Mouse (Mus musculus) heart, adult 2 months (tissue): ENCODE results near the gene Gxylt2. TPM values are rescaled to one million over a fixed set of nuclear protein-coding genes. Genes with fewer than 3 reads are reported as not detected.

Experiments
- DNase-seq, 2 experiments: peaks; one replicate each; pipeline ENCODE4 v3.0.0; 2021
- H3K27ac ChIP-seq: fragments of 200-600 bp; 2 replicates; pipeline ENCODE4 v1.8.1; 2022
- H3K27me3 ChIP-seq: fragments of 200-500 bp; 2 replicates; pipeline ENCODE4 v1.6.1; 2012; ENCODE audit warnings: mild to moderate bottlenecking, low read length, inconsistent platforms, mixed read lengths; ENCODE audit not compliant: control insufficient read depth, insufficient read depth
- H3K36me3 ChIP-seq: fragments of 200-500 bp; 2 replicates; pipeline ENCODE4 v1.6.1; 2012; ENCODE audit warnings: low read length, inconsistent platforms; ENCODE audit not compliant: control insufficient read depth, insufficient read depth
- H3K4me1 ChIP-seq: fragments of 200-500 bp; 2 replicates; pipeline ENCODE4 v1.6.1; 2011; ENCODE audit warnings: low read length; ENCODE audit not compliant: control insufficient read depth, insufficient read depth
- H3K4me3 ChIP-seq: fragments of 200-600 bp; 2 replicates; pipeline ENCODE4 v1.8.1; 2022
- H3K79me2 ChIP-seq: fragments of 200-500 bp; replicated peaks from 2 replicates; pipeline ENCODE4 v1.6.1; 2012; ENCODE audit warnings: mild to moderate bottlenecking, inconsistent platforms, low read length, moderate library complexity, mixed read lengths; ENCODE audit not compliant: control insufficient read depth, insufficient read depth
- H3K9ac ChIP-seq: fragments of 200-500 bp; 2 replicates; pipeline ENCODE4 v1.6.1; 2012; ENCODE audit warnings: low read depth, mild to moderate bottlenecking, control low read depth, inconsistent platforms, low read length, mixed read lengths
- CTCF ChIP-seq: fragments of 200-600 bp; IDR thresholded peaks from 2 replicates; pipeline ENCODE4 v1.8.1; 2022; ENCODE audit warnings: antibody characterized with exemption, mild to moderate bottlenecking, moderate library complexity
- EP300 ChIP-seq: fragments of 200-500 bp; IDR thresholded peaks from 2 replicates; pipeline ENCODE4 v1.6.1; 2011; ENCODE audit warnings: low read depth, low read length, control low read depth; ENCODE audit not compliant: insufficient read depth
- POLR2A ChIP-seq: fragments of 200-500 bp; IDR thresholded peaks from 2 replicates; pipeline ENCODE4 v1.6.1; 2011; ENCODE audit warnings: mild to moderate bottlenecking, low read depth, low read length, control low read depth; ENCODE audit not compliant: insufficient read depth
- WGBS: fragments of 180-500 bp; shearing (Covaris S2); methylation state at CpG from one replicate; pipeline ENCODE4 v1.1.7; 2018; 5-methylcytosine and 5-hydroxymethylcytosine counted together
- intact Hi-C: fragments of 180-260 bp; cut with DNase I; formaldehyde crosslinking; loops from one replicate; pipeline ENCODE4 v1.15.1; 2025
- polyA plus RNA-seq: library from polyadenylated mRNA; depleted of rRNA; stranded (reverse); fragments of >200 nt; gene quantifications from 2 replicates; pipeline ENCODE4 v1.2.3, GENCODE M21; 2012
- total RNA-seq, 2 experiments: library from RNA; stranded (reverse); gene quantifications; 2 replicates each; pipeline ENCODE4 v1.2.3; 2021

The Gxylt2 gene
- total and polyA plus RNA-seq, 3 experiments = 2.0 to 3.1 (median 2.2) TPM

DNA sequence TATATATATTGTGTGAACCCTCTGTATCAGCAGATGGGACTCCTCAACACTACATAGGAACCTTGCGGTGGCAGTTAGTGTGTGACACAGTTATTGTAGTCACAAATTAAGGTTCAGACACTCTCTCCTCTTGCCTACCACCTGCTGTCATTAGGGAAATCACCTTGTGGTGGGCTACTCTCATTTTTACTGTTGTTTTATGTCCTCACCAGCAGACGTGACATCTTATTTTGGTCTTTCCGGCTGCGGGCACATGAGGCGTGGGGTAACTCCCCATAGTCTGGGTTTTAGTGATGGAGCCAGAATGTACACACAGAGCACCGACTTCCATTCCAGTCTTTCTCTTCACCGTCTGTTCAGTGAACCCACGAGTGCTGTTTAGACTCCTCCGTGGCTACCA, 102.7 kb downstream of the Gxylt2 start:
- Histone ChIP-seq H3K9ac (no peak overlapping the region), H3K36me3 (no peaks in the 10 kb centered on the region), H3K79me2 (no peaks in the 10 kb centered on the region), H3K4me3 (no peak overlapping the region), H3K27me3 (no peaks in the 10 kb centered on the region), H3K27ac (no peak overlapping the region), H3K4me1 (no peaks in the 10 kb centered on the region; the same call in 1 of the 2 replicates)
- TF ChIP-seq POLR2A (no peak), EP300 (no peak), CTCF (no peak)
- WGBS = 91% methylated on average over 9 of the region's 9 CpGs
- no peak for DNase-seq
- intact Hi-C loops = no loop called here

DNA sequence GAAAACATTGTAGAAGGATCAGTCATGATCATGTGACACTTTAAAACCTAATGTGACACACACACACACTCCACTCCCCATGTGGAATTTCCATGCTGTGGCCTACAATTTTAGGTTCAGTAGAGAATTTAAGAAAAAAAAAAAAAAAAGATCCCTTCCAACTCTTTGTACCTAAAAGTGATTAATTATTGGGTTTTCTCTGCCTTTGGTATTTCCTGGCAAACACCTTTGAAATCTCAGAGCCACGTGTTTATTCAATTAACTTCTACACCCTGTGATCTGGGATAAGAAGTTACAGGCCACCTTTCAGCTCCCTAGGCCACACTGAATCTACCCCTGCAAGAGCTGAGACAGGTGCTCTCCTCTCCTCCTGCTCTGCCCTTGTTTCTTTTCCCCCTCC, 103.2 kb downstream of the Gxylt2 start:
- TF ChIP-seq POLR2A (no peak), CTCF (no peak), EP300 (no peak)
- Histone ChIP-seq H3K4me3 (no peak overlapping the region), H3K4me1 (no peaks in the 10 kb centered on the region; the same call in 1 of the 2 replicates), H3K27me3 (no peaks in the 10 kb centered on the region), H3K36me3 (no peaks in the 10 kb centered on the region), H3K9ac (no peak overlapping the region), H3K79me2 (no peaks in the 10 kb centered on the region), H3K27ac (no peak overlapping the region)
- intact Hi-C loops = no loop called here
- no peak for DNase-seq
- WGBS = 58% methylated on average over 1 of the region's 1 CpGs

DNA sequence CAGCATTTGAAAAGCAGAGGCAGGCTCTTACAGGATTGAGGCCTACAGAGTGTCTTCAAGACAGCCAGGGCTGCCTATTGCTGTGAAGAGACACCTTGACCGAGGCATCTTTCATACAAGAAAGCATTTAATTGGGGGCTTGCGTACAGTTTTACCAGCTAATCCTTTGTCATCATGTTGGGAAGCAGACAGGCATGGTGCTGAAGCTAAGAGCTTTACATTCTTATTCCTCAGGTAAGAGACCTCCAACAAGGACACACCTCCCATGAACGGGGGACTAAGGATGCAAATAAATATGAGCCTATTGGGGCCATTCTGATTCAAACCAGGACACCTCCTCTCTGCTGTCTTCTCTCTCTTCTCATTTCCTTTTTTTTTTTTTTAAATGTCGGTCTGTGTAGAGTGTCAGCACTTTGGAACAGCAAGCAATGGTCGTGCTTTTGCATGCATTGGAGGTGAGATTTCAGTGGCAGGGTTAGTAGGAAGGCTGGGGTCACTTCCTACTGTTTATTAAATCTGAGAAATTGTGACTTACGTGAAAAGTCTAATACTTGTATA, 103.8 kb downstream of the Gxylt2 start:
- Histone ChIP-seq H3K4me1 (no peaks in the 10 kb centered on the region), H3K79me2 (no peaks in the 10 kb centered on the region), H3K9ac (no peak overlapping the region), H3K36me3 (no peaks in the 10 kb centered on the region), H3K27ac (no peak overlapping the region), H3K27me3 (no peaks in the 10 kb centered on the region), H3K4me3 (no peak overlapping the region)
- 85% methylated on average over 6 of the region's 6 CpGs for WGBS
- intact Hi-C loops = no loop called here
- TF ChIP-seq POLR2A = no peak
- no peak for TF ChIP-seq EP300
- no peak for TF ChIP-seq CTCF
- no peak for DNase-seq

DNA sequence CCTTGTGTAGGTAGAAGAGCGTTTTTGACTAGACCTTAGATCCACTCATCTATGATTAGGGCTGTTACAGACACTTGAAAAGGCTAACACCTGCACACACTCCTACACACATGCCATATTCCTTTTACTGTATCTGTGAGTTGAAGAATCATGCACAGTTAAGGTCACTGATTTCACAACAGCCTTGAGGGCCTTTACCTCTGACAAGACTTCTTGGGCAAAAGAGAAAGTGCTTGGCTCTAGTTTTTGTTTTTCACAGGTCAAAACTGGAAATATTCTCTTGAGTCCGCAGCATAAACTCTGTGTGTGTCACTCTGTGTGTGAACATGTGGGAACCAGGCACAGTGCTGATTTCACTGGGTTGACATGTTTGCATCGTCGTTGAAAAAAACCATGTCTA, 105.6 kb downstream of the Gxylt2 start:
- Histone ChIP-seq H3K36me3 (no peaks in the 10 kb centered on the region), H3K27me3 (no peaks in the 10 kb centered on the region), H3K4me1 (no peaks in the 10 kb centered on the region), H3K4me3 (no peak overlapping the region), H3K27ac (no peak overlapping the region), H3K9ac (no peak overlapping the region), H3K79me2 (no peaks in the 10 kb centered on the region)
- WGBS = 84% methylated on average over 4 of the region's 4 CpGs
- DNase-seq = no peak
- no peak for TF ChIP-seq POLR2A
- TF ChIP-seq CTCF = no peak
- TF ChIP-seq EP300 = no peak
- intact Hi-C loops = no loop called here

DNA sequence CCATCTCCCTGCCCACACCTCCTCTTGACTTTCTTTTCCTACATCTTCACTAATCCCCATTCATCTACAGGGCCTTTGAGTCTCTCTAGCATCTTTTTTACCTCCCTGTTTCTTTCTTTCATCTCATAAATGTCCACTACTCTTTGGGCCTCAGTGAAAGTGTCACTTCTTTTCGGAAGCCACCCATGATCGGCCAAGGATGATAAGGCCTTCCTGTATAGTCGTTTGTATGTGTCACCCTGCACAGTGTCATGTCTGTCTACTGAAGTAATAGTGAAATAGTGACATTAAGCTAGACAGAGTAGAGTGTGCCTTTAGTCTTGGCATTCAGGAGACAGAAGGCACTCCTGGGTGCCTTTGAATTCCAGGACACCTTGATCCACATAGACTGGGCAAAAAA, 107.2 kb downstream of the Gxylt2 start:
- Histone ChIP-seq H3K79me2 (no peaks in the 10 kb centered on the region), H3K27me3 (no peaks in the 10 kb centered on the region), H3K27ac (no peak overlapping the region), H3K36me3 (no peaks in the 10 kb centered on the region), H3K9ac (no peak overlapping the region), H3K4me1 (no peaks in the 10 kb centered on the region), H3K4me3 (no peak overlapping the region)
- intact Hi-C loops = no loop called here
- 52% methylated on average over 3 of the region's 3 CpGs for WGBS
- no peak for TF ChIP-seq EP300
- TF ChIP-seq CTCF = no peak
- no peak for TF ChIP-seq POLR2A
- DNase-seq = no peak

DNA sequence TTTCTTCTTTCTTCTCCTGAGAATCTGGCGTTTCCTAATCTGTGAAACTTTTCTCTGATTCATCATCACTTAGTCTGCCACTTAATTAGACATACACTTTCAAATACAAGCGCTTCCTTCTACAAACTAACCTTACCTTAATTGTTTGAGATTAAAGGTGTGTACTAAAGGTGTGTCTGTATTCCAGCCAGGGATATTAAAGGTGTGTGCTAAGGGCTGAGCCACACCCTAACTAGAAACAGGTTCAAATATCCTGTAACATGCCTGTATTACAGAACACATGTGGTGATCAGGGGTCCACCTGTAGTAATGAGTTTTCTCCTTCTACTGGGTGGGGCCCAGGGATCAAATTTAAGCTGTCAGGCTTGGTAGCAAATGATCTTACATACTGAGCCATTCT, 116.8 kb downstream of the Gxylt2 start:
- Histone ChIP-seq H3K4me1 (no peaks in the 10 kb centered on the region), H3K79me2 (no peaks in the 10 kb centered on the region), H3K36me3 (no peaks in the 10 kb centered on the region), H3K4me3 (no peak overlapping the region), H3K9ac (no peak overlapping the region), H3K27me3 (no peaks in the 10 kb centered on the region), H3K27ac (no peak overlapping the region)
- 80% methylated on average over 2 of the region's 2 CpGs for WGBS
- intact Hi-C loops = no loop called here
- no peak for TF ChIP-seq CTCF
- TF ChIP-seq EP300 = no peak
- TF ChIP-seq POLR2A = no peak
- no peak for DNase-seq
